Mouse (Mus musculus) heart, embryonic 12.5 days (tissue): ENCODE measurements around the gene Slc38a9. TPM values are rescaled to one million over a fixed set of nuclear protein-coding genes. Genes with fewer than 3 reads are reported as not detected.

ENCODE experiments used
- ATAC-seq: fragments of 200-750 bp; cut with Nextera tagmentation; 2 replicates; pipeline ENCODE4 v1.8.0; 2017; ENCODE audit warnings: moderate TSS enrichment, moderate library complexity; ENCODE audit not compliant: insufficient number of reproducible peaks, low FRiP score
- H3K27ac ChIP-seq: fragments of 300-500 bp; sonication (generic); 2 replicates; pipeline ENCODE4 v1.5.1; 2016; ENCODE audit warnings: mild to moderate bottlenecking, moderate library complexity; ENCODE audit not compliant: poor library complexity, severe bottlenecking
- H3K27me3 ChIP-seq: fragments of 300-500 bp; sonication (generic); replicated peaks from 2 replicates; pipeline ENCODE4 v1.6.1; 2016; ENCODE audit warnings: mild to moderate bottlenecking, moderate library complexity
- H3K36me3 ChIP-seq: fragments of 300-500 bp; sonication (generic); 2 replicates; pipeline ENCODE4 v1.6.1; 2016; ENCODE audit warnings: mild to moderate bottlenecking, moderate library complexity
- H3K4me1 ChIP-seq: fragments of 300-500 bp; sonication (generic); replicated peaks from 2 replicates; pipeline ENCODE4 v1.6.1; 2016; ENCODE audit warnings: mild to moderate bottlenecking
- H3K4me2 ChIP-seq: fragments of 300-500 bp; sonication (generic); 2 replicates; pipeline ENCODE4 v1.6.1; 2016; ENCODE audit warnings: mild to moderate bottlenecking, moderate library complexity
- H3K4me3 ChIP-seq: fragments of 300-500 bp; sonication (generic); 2 replicates; pipeline ENCODE4 v1.5.1; 2016; ENCODE audit warnings: mild to moderate bottlenecking
- H3K9ac ChIP-seq: fragments of 300-500 bp; sonication (generic); 2 replicates; pipeline ENCODE4 v1.6.1; 2016; ENCODE audit warnings: mild to moderate bottlenecking, moderate library complexity
- H3K9me3 ChIP-seq: fragments of 300-500 bp; sonication (generic); replicated peaks from 2 replicates; pipeline ENCODE4 v1.6.1; 2016; ENCODE audit warnings: mild to moderate bottlenecking, moderate library complexity
- WGBS: fragments of 180-500 bp; shearing (Covaris S2); methylation state at CpG from one replicate; pipeline ENCODE4 v1.1.7; 2016; 5-methylcytosine and 5-hydroxymethylcytosine counted together
- polyA plus RNA-seq: library from polyadenylated mRNA; unstranded; fragments of >200 nt; fragmentation: Nextera tagmentation; extraction: Ambion mirVana; gene quantifications from 2 replicates; pipeline ENCODE4 v1.2.1, GENCODE M21; 2016

The Slc38a9 gene
- polyA plus RNA-seq, 1 experiment from 2014 or later = 12.9 TPM

- Histone ChIP-seq H3K27ac (peak overlapping the region; percentile 79), H3K4me1 (peaks cover 14% of the 10 kb centered on the region), H3K27me3 (no peaks in the 10 kb centered on the region), H3K36me3 (no peaks in the 10 kb centered on the region), H3K9me3 (peaks cover 11% of the 10 kb centered on the region), H3K4me3 (no peak overlapping the region), H3K9ac (no peak overlapping the region), H3K4me2 (peak overlapping the region; percentile 7; the same call in 1 of the 2 replicates)
- 42% methylated on average over 15 of the region's 15 CpGs for WGBS
- no peak for ATAC-seq
These were observed 111.1 kb downstream of the Slc38a9 start for GRCm38 (mm10) chr13:112771447-112772208.

- ATAC-seq = no peak
- Histone ChIP-seq H3K4me3 (no peak overlapping the region), H3K27ac (no peak overlapping the region), H3K36me3 (no peaks in the 10 kb centered on the region), H3K9me3 (peaks cover 6% of the 10 kb centered on the region), H3K27me3 (no peaks in the 10 kb centered on the region), H3K9ac (no peak overlapping the region), H3K4me1 (peaks cover 14% of the 10 kb centered on the region), H3K4me2 (no peak overlapping the region)
- 71% methylated on average over 11 of the region's 11 CpGs for WGBS
These were observed 111.7 kb downstream of the Slc38a9 start for GRCm38 (mm10) chr13:112772252-112772651.

- Histone ChIP-seq H3K4me3 (no peak overlapping the region), H3K27me3 (no peaks in the 10 kb centered on the region), H3K9me3 (no peaks in the 10 kb centered on the region), H3K9ac (no peak overlapping the region), H3K27ac (no peak overlapping the region), H3K4me1 (peaks cover 14% of the 10 kb centered on the region), H3K36me3 (no peaks in the 10 kb centered on the region), H3K4me2 (no peak overlapping the region)
- no peak for ATAC-seq
- 66% methylated on average over 14 of the region's 14 CpGs for WGBS
These were observed 112.3 kb downstream of the Slc38a9 start for GRCm38 (mm10) chr13:112772861-112773260.

GRCm38 (mm10) chr13:112773991-112774675 is 113.6 kb downstream of the Slc38a9 start:
- Histone ChIP-seq H3K27me3 (no peaks in the 10 kb centered on the region), H3K4me1 (peaks cover 14% of the 10 kb centered on the region), H3K4me3 (no peak overlapping the region), H3K4me2 (no peak overlapping the region), H3K36me3 (no peaks in the 10 kb centered on the region), H3K9me3 (no peaks in the 10 kb centered on the region), H3K27ac (no peak overlapping the region), H3K9ac (no peak overlapping the region)
- 91% methylated on average over 3 of the region's 3 CpGs for WGBS
- ATAC-seq = no peak

- Histone ChIP-seq H3K4me3 (no peak overlapping the region), H3K27ac (no peak overlapping the region), H3K36me3 (no peaks in the 10 kb centered on the region), H3K9ac (no peak overlapping the region), H3K4me1 (peaks cover 7% of the 10 kb centered on the region), H3K27me3 (no peaks in the 10 kb centered on the region), H3K9me3 (no peaks in the 10 kb centered on the region), H3K4me2 (no peak overlapping the region)
- no peak for ATAC-seq
- 89% methylated on average over 10 of the region's 10 CpGs for WGBS
These were observed 115.3 kb downstream of the Slc38a9 start for GRCm38 (mm10) chr13:112775856-112776255.

- WGBS = 86% methylated on average over 5 of the region's 5 CpGs
These were observed 117.9 kb downstream of the Slc38a9 start for GRCm38 (mm10) chr13:112778407-112778806.

GRCm38 (mm10) chr13:112785305-112785704 is 124.8 kb downstream of the Slc38a9 start:
- Histone ChIP-seq H3K9me3 (no peaks in the 10 kb centered on the region), H3K9ac (no peak overlapping the region), H3K4me3 (no peak overlapping the region), H3K4me2 (no peak overlapping the region), H3K27me3 (no peaks in the 10 kb centered on the region), H3K27ac (no peak overlapping the region), H3K36me3 (no peaks in the 10 kb centered on the region), H3K4me1 (no peaks in the 10 kb centered on the region)
- no peak for ATAC-seq
- WGBS = 77% methylated on average over 7 of the region's 7 CpGs

More at GRCm38 (mm10) chr13:112778407-112778806, 117.9 kb downstream of the Slc38a9 start:
- Histone ChIP-seq H3K4me2 (no peak overlapping the region), H3K27ac (no peak overlapping the region), H3K9me3 (no peaks in the 10 kb centered on the region), H3K27me3 (no peaks in the 10 kb centered on the region), H3K9ac (no peak overlapping the region), H3K4me1 (no peaks in the 10 kb centered on the region), H3K4me3 (no peak overlapping the region), H3K36me3 (no peaks in the 10 kb centered on the region)
- ATAC-seq = no peak

- WGBS = 85% methylated on average over 3 of the region's 3 CpGs
- Histone ChIP-seq H3K27me3 (no peaks in the 10 kb centered on the region), H3K27ac (no peak overlapping the region), H3K4me2 (no peak overlapping the region), H3K9ac (no peak overlapping the region), H3K9me3 (no peaks in the 10 kb centered on the region), H3K4me3 (no peak overlapping the region), H3K4me1 (no peaks in the 10 kb centered on the region), H3K36me3 (no peaks in the 10 kb centered on the region)
- no peak for ATAC-seq
These were observed 125.6 kb downstream of the Slc38a9 start for GRCm38 (mm10) chr13:112786142-112786541.

GRCm38 (mm10) chr13:112786942-112787533 is 126.5 kb downstream of the Slc38a9 start:
- no peak overlapping the region for H3K27ac ChIP-seq
- H3K4me3 ChIP-seq = no peak overlapping the region
- no peak for ATAC-seq
- WGBS = 81% methylated on average over 10 of the region's 10 CpGs
- H3K9me3 ChIP-seq = no peaks in the 10 kb centered on the region
- H3K27me3 ChIP-seq = no peaks in the 10 kb centered on the region
- no peaks in the 10 kb centered on the region for H3K36me3 ChIP-seq
- no peak overlapping the region for H3K9ac ChIP-seq
- H3K4me2 ChIP-seq = no peak overlapping the region
- no peaks in the 10 kb centered on the region for H3K4me1 ChIP-seq
